ENCODE assay signal across 1 mouse cellular context in the genomic region with DNA sequence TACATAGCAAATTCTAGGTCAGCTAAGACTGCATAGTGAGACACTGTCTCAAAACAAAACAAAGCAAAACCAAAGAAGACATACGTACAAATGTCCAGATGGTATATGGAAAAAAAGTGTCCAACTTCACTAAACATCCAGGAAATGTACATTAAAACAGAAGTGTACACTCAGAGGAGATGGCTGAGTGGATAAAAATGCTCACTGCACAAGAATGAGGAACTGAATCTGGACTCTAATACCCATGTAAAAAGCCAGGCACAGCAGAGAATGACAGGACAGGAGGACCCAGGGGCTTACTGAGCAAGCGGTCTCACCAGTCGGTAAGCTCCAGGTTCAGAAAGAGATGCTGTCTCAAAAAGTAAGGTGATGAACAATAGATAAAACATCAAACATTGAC.
TF ChIP-seq lines count a peak whose summit lies in the region.

No protein-coding gene starts in this region.

TF ChIP-seq in CH12.LX, 34 proteins besides CTCF, POLR2A, EP300 and RAD21 (continued from another document):
- TF ChIP-seq SMC3 (IDR thresholded peaks at IDR 0.05; ENCODE audit: low read depth, low read length) = no peak
- TF ChIP-seq MAZ (IDR thresholded peaks at IDR 0.05; ENCODE audit: low read depth, low read length) = peak; percentile 16; the same call in 1 of the 2 replicates
- TF ChIP-seq RCOR1 (conservative IDR thresholded peaks at IDR 0.05; ENCODE audit: low read depth, low read length) = 0 out of 2 replicates have a peak, but pooled peaks have one; percentile 53
- no peak for TF ChIP-seq MEF2A (IDR thresholded peaks at IDR 0.05; ENCODE audit: borderline replicate concordance, low read depth, low read length)
- no peak for TF ChIP-seq KAT2A (IDR thresholded peaks at IDR 0.05; ENCODE audit: insufficient replicate concordance, low read length)
- TF ChIP-seq SIN3A (IDR thresholded peaks at IDR 0.05; ENCODE audit: low read length) = no peak
- no peak for TF ChIP-seq USF2 (conservative IDR thresholded peaks at IDR 0.05; ENCODE audit: low read depth, low read length)
- peak; percentile 32 for TF ChIP-seq NRF1 (IDR thresholded peaks at IDR 0.05; ENCODE audit: low read depth, low read length)
- TF ChIP-seq ELF1 (IDR thresholded peaks at IDR 0.05; ENCODE audit: low read depth, low read length) = 0 out of 2 replicates have a peak, but pooled peaks have one; percentile 34
- no peak for TF ChIP-seq CHD1 (IDR thresholded peaks at IDR 0.05; ENCODE audit: low read depth, low read length)
